ENCODE assay signal across 25 mouse cellular contexts in genomic region chr4:149679056-149679770, GRCm38 (mm10). TPM values are rescaled to one million over a fixed set of nuclear protein-coding genes. Genes with fewer than 3 reads are reported as not detected.
A peak's percentile ranks its signal among the peaks of the same experiment; 100 is the strongest.
DNase-seq lines count a peak whose midpoint lies in the region; ATAC-seq lines count a peak whose summit lies in the region.
"Had no signal": no experiment of that assay in that cellular context is flagged by ENCODE, and none has a peak within 500 bp of the region (broad histone marks: within the 10 kb centered on the region; RNA-seq: fewer than 3 reads in every experiment).

No protein-coding gene starts in this region.

- WGBS in kidney, embryonic 14.5 days: 11% methylated on average over 11 of the region's 11 CpGs

- intact Hi-C loops in heart, postnatal 36 days (cut with DNase I): no loop called here

- peak; percentile 60 for DNase-seq in heart, adult 8-10 months (ENCODE audit: low spot score)
- no peak for DNase-seq in heart, postnatal 36 days
- peak; percentile 30 for DNase-seq in kidney, adult 9 months
- peak; percentile 5 for DNase-seq in 3T3-L1 (ENCODE audit: low read depth, low spot score)
- no peak for DNase-seq in embryo, embryonic 10.5 days (ENCODE audit: low spot score)
- DNase-seq: adrenal gland, adult 8-10 months; B cell, adult 2 months; cerebellum, adult 8-10 months; cerebellum, postnatal 25 days; gastrocnemius, postnatal 36 days; layer of hippocampus, adult 9-11 months; liver, embryonic 13.5 days; lung, adult 18-20 months; lung, postnatal 10 days; midbrain, embryonic 14.5 days; thymus, adult 2 months; thymus, postnatal 36 days had no signal

- H3K27me3 ChIP-seq in kidney, embryonic 14.5 days (ENCODE audit: control insufficient read depth, insufficient read depth, low read length): peaks cover 9% of the 10 kb centered on the region; the same call in 1 of the 2 replicates

- ATAC-seq in kidney, embryonic 14.5 days (ENCODE audit: low FRiP score, low TSS enrichment): no peak
- ATAC-seq: forebrain, embryonic 14.5 days; intestine, postnatal 0 days had no signal

- no peak overlapping the region for H3K27ac ChIP-seq in kidney, embryonic 14.5 days (ENCODE audit: low read depth, low read length)
- H3K27ac ChIP-seq in brown adipose tissue, adult 24 weeks (replicated peaks; ENCODE audit: low read depth, low read length): peak overlapping the region; percentile 50
- H3K27ac ChIP-seq: hindbrain, embryonic 13.5 days; limb, embryonic 10.5 days; limb, embryonic 15.5 days; liver, embryonic 13.5 days had no signal

- H3K4me2 ChIP-seq in kidney, embryonic 14.5 days (replicated peaks; ENCODE audit: low read depth, low read length): no peak overlapping the region
- H3K4me2 ChIP-seq: heart, embryonic 11.5 days; hindbrain, embryonic 13.5 days; limb, embryonic 15.5 days; liver, embryonic 13.5 days had no signal

- no peaks in the 10 kb centered on the region for H3K36me3 ChIP-seq in kidney, embryonic 14.5 days (ENCODE audit: control insufficient read depth, insufficient read depth, low read length)
- H3K36me3 ChIP-seq: hindbrain, embryonic 13.5 days; limb, embryonic 10.5 days; limb, embryonic 15.5 days; liver, embryonic 13.5 days had no signal

- no peak overlapping the region for H3K9ac ChIP-seq in kidney, embryonic 14.5 days (ENCODE audit: low read depth, low read length)
- H3K9ac ChIP-seq: hindbrain, embryonic 13.5 days; limb, embryonic 15.5 days; liver, embryonic 13.5 days had no signal

- no peak overlapping the region for H3K4me3 ChIP-seq in kidney, embryonic 14.5 days (ENCODE audit: low read length)
- H3K4me3 ChIP-seq in brown adipose tissue, adult 24 weeks (ENCODE audit: insufficient read depth, low read depth, low read length): no peak overlapping the region
- H3K4me3 ChIP-seq: hindbrain, embryonic 13.5 days; limb, embryonic 10.5 days; limb, embryonic 15.5 days; liver, embryonic 13.5 days had no signal

- H3K9me3 ChIP-seq in kidney, embryonic 14.5 days (ENCODE audit: control insufficient read depth, low read length): no peaks in the 10 kb centered on the region
- H3K9me3 ChIP-seq: hindbrain, embryonic 13.5 days; limb, embryonic 10.5 days; limb, embryonic 15.5 days; liver, embryonic 13.5 days had no signal

- 0 out of 2 replicates have a peak, but pooled peaks cover 13% of the 10 kb centered on the region for H3K4me1 ChIP-seq in kidney, embryonic 14.5 days (ENCODE audit: control insufficient read depth, insufficient read depth, low read length)
- peaks cover 5% of the 10 kb centered on the region; the same call in 1 of the 2 replicates for H3K4me1 ChIP-seq in brown adipose tissue, adult 24 weeks (ENCODE audit: control insufficient read depth, insufficient read depth, insufficient read length, low read length)

RNA-seq across cellular contexts. Expression of gene Pik3cd, which starts 23.2 kb away (rescaled TPM):
- 1 to 10 TPM; 4.7 to 5.8 (median 5.1) TPM for total RNA-seq in heart, adult 8-10 months (2022)
- total RNA-seq in heart, postnatal 36 days (2021): 1 to 10 TPM; 4.3 to 5.9 TPM
- polyA plus RNA-seq in kidney, embryonic 14.5 days (2014; fragmentation: Nextera tagmentation; extraction: Ambion mirVana): 1.8 and 5.5 TPM in 2 replicates
- 0.96 and 1.6 TPM in 2 replicates for polyA plus RNA-seq in brown adipose tissue, adult 24 weeks (2012; ENCODE audit: insufficient read depth, insufficient read length, missing spikeins)

RNA-seq across cellular contexts. Expression of gene Tmem201, which starts 58.6 kb away (rescaled TPM):
- 10 to 100 TPM; 92.2 to 93.9 (median 93.1) TPM for total RNA-seq in heart, adult 8-10 months (2022)
- total RNA-seq in heart, postnatal 36 days (2021): 10 to 100 TPM; 87.7 to 90.5 TPM
- polyA plus RNA-seq in kidney, embryonic 14.5 days (2014; fragmentation: Nextera tagmentation; extraction: Ambion mirVana): 28.3 and 29.1 TPM in 2 replicates
- 9.2 and 9.6 TPM in 2 replicates for polyA plus RNA-seq in brown adipose tissue, adult 24 weeks (2012; ENCODE audit: insufficient read depth, insufficient read length, missing spikeins)

Comparison
In these comparisons a context has a peak if more than half of its experiments do, and no peak if none do; other contexts are left out.
1. DNase-seq: peak in heart, adult 8-10 months (single experiment), kidney, adult 9 months (single experiment) and 3T3-L1 (single experiment); none in heart, postnatal 36 days (0 of 2) and embryo, embryonic 10.5 days (single experiment).